Mouse (Mus musculus) intestine, embryonic 14.5 days (tissue): ENCODE results near the gene Neu1. TPM values are rescaled to one million over a fixed set of nuclear protein-coding genes. Genes with fewer than 3 reads are reported as not detected.
"Not testable (repeated sequence)": the region's sequence is repeated elsewhere in the genome, so short reads cannot be mapped to it uniquely, and the experiment has no call there.

Experiments used
- ATAC-seq: fragments of 200-750 bp; cut with Nextera tagmentation; replicated peaks from 2 replicates; pipeline ENCODE4 v1.8.0; 2017; ENCODE audit warnings: low read depth, moderate number of reproducible peaks, moderate TSS enrichment, moderate library complexity; ENCODE audit not compliant: low FRiP score, low TSS enrichment
- DNase-seq: peaks from one replicate; pipeline ENCODE4 v3.0.0-alpha.2; 2018; ENCODE audit warnings: low spot score
- H3K27ac ChIP-seq: fragments of 300-500 bp; sonication (generic); 2 replicates; pipeline ENCODE4 v1.5.1; 2014; ENCODE audit warnings: low read depth, mild to moderate bottlenecking, control low read depth
- H3K27me3 ChIP-seq: fragments of 300-500 bp; sonication (generic); replicated peaks from 2 replicates; pipeline ENCODE4 v1.6.1; 2014; ENCODE audit warnings: low read length, control low read depth; ENCODE audit not compliant: control insufficient read depth, insufficient read depth
- H3K36me3 ChIP-seq: fragments of 300-500 bp; sonication (generic); 2 replicates; pipeline ENCODE4 v1.6.1; 2014; ENCODE audit warnings: low read length, control low read depth; ENCODE audit not compliant: control insufficient read depth, insufficient read depth
- H3K4me1 ChIP-seq: fragments of 300-500 bp; sonication (generic); replicated peaks from 2 replicates; pipeline ENCODE4 v1.6.1; 2014; ENCODE audit warnings: low read length, control low read depth, mixed read lengths; ENCODE audit not compliant: control insufficient read depth, insufficient read depth
- H3K4me2 ChIP-seq: fragments of 300-500 bp; sonication (generic); 2 replicates; pipeline ENCODE4 v1.6.1; 2014; ENCODE audit warnings: low read length
- H3K4me3 ChIP-seq: fragments of 300-500 bp; sonication (generic); 2 replicates; pipeline ENCODE4 v1.5.1; 2014; ENCODE audit warnings: low read depth, low read length, control low read depth, mixed read lengths
- H3K9ac ChIP-seq: fragments of 300-500 bp; sonication (generic); 2 replicates; pipeline ENCODE4 v1.6.1; 2014; ENCODE audit warnings: mild to moderate bottlenecking, low read length
- H3K9me3 ChIP-seq: fragments of 300-500 bp; sonication (generic); 2 replicates; pipeline ENCODE4 v1.6.1; 2016; ENCODE audit warnings: low read length, control low read depth; ENCODE audit not compliant: control insufficient read depth
- WGBS: fragments of 180-500 bp; shearing (Covaris S2); extraction: QIAGEN DNeasy Blood & Tissue Kit; methylation state at CpG from one replicate; pipeline ENCODE4 v1.1.7; 2014; 5-methylcytosine and 5-hydroxymethylcytosine counted together
- polyA plus RNA-seq: library from polyadenylated mRNA; unstranded; fragments of >200 nt; fragmentation: Nextera tagmentation; extraction: Ambion mirVana; gene quantifications from 2 replicates; pipeline ENCODE4 v1.2.1, GENCODE M21; 2014

Neu1 gene
- polyA plus RNA-seq, 1 experiment from 2014 or later: 42.8 TPM

GRCm38 (mm10) chr17:34899053-34899889 is 31.8 kb upstream of the Neu1 start:
- ATAC-seq: peak; percentile 1; the same call in 1 of the 2 replicates
- WGBS: under 1% methylated on average over 39 of the region's 45 CpGs
- Histone ChIP-seq H3K4me2 (peak overlapping the region; percentile 83), H3K9me3 (no peaks in the 10 kb centered on the region), H3K4me1 (peaks cover 16% of the 10 kb centered on the region), H3K36me3 (peaks cover 35% of the 10 kb centered on the region), H3K27ac (peak overlapping the region; percentile 93), H3K4me3 (peak overlapping the region; percentile 95), H3K9ac (peak overlapping the region; percentile 92), H3K27me3 (no peaks in the 10 kb centered on the region)
- peak; percentile 83 for DNase-seq

- DNase-seq (no peak), ATAC-seq (no peak)
- no peaks in the 10 kb centered on the region for H3K9me3 ChIP-seq
- peak overlapping the region; percentile 95 for H3K4me3 ChIP-seq
- peak overlapping the region; percentile 92 for H3K9ac ChIP-seq
- peaks cover 41% of the 10 kb centered on the region for H3K36me3 ChIP-seq
- H3K27me3 ChIP-seq: no peaks in the 10 kb centered on the region
- peaks cover 16% of the 10 kb centered on the region for H3K4me1 ChIP-seq
- peak overlapping the region; percentile 93 for H3K27ac ChIP-seq
- peak overlapping the region; percentile 83 for H3K4me2 ChIP-seq
- 2% methylated on average over 5 of the region's 5 CpGs for WGBS
Measured at GRCm38 (mm10) chr17:34899890-34900243, 31.2 kb upstream of the Neu1 start.

- H3K36me3 ChIP-seq: peaks cover 50% of the 10 kb centered on the region
- not testable (repeated sequence) for H3K9me3 ChIP-seq, H3K4me2 ChIP-seq, H3K4me3 ChIP-seq, H3K27me3 ChIP-seq, ATAC-seq, H3K9ac ChIP-seq, H3K27ac ChIP-seq, DNase-seq, H3K4me1 ChIP-seq
Measured at GRCm38 (mm10) chr17:34900826-34901225, 30.2 kb upstream of the Neu1 start.

- not testable (repeated sequence) for H3K4me1 ChIP-seq, H3K27me3 ChIP-seq, H3K4me3 ChIP-seq, H3K4me2 ChIP-seq, H3K9ac ChIP-seq, ATAC-seq, DNase-seq, H3K9me3 ChIP-seq, H3K27ac ChIP-seq
- WGBS: 92% methylated on average over 9 of the region's 10 CpGs
- H3K36me3 ChIP-seq: peaks cover 58% of the 10 kb centered on the region
Measured at GRCm38 (mm10) chr17:34901948-34902347, 29.1 kb upstream of the Neu1 start.

- Histone ChIP-seq H3K4me1 (peaks cover 7% of the 10 kb centered on the region), H3K36me3 (peaks cover 67% of the 10 kb centered on the region), H3K9ac (no peak overlapping the region), H3K27me3 (no peaks in the 10 kb centered on the region), H3K4me3 (no peak overlapping the region), H3K27ac (no peak overlapping the region), H3K4me2 (no peak overlapping the region), H3K9me3 (no peaks in the 10 kb centered on the region)
- WGBS: 80% methylated on average over 9 of the region's 9 CpGs
- DNase-seq (no peak), ATAC-seq (no peak)
Measured at GRCm38 (mm10) chr17:34902895-34903294, 28.2 kb upstream of the Neu1 start.

- no peak overlapping the region for H3K9ac ChIP-seq
- H3K27me3 ChIP-seq: no peaks in the 10 kb centered on the region
- no peaks in the 10 kb centered on the region; the same call in 1 of the 2 replicates for H3K4me1 ChIP-seq
- H3K4me2 ChIP-seq: no peak overlapping the region
- no peak overlapping the region for H3K27ac ChIP-seq
- no peak; the same call in 1 of the 2 replicates for ATAC-seq
- H3K9me3 ChIP-seq: no peaks in the 10 kb centered on the region
- no peak for DNase-seq
- 78% methylated on average over 10 of the region's 10 CpGs for WGBS
- peaks cover 81% of the 10 kb centered on the region for H3K36me3 ChIP-seq
- H3K4me3 ChIP-seq: no peak overlapping the region
Measured at GRCm38 (mm10) chr17:34910982-34911381, 20.1 kb upstream of the Neu1 start.

- WGBS: 46% methylated on average over 5 of the region's 5 CpGs
- Histone ChIP-seq H3K36me3 (peaks cover 72% of the 10 kb centered on the region), H3K27ac (no peak overlapping the region), H3K4me1 (no peaks in the 10 kb centered on the region; the same call in 1 of the 2 replicates), H3K9me3 (no peaks in the 10 kb centered on the region), H3K4me2 (no peak overlapping the region), H3K27me3 (no peaks in the 10 kb centered on the region), H3K4me3 (no peak overlapping the region), H3K9ac (no peak overlapping the region)
- DNase-seq: peak; percentile 95
- peak; percentile 38 for ATAC-seq
Measured at GRCm38 (mm10) chr17:34911945-34912351, 19.1 kb upstream of the Neu1 start.

- DNase-seq (peak; percentile 71), ATAC-seq (no peak; the same call in 1 of the 2 replicates)
- 29% methylated on average over 18 of the region's 18 CpGs for WGBS
- Histone ChIP-seq H3K9me3 (no peaks in the 10 kb centered on the region), H3K4me3 (peak within 1 kb of the TSS; percentile 11), H3K27ac (peak within 1 kb of the TSS; percentile 43), H3K27me3 (no peaks in the 10 kb centered on the region), H3K9ac (peak within 1 kb of the TSS; percentile 25; the same call in 1 of the 2 replicates), H3K4me1 (no peaks in the 10 kb centered on the region; the same call in 1 of the 2 replicates), H3K4me2 (peak within 1 kb of the TSS; percentile 38), H3K36me3 (peaks cover 50% of the 10 kb centered on the region)
Measured at GRCm38 (mm10) chr17:34913930-34914665, 17.0 kb upstream of the Neu1 start, which contains the start of gene Slc44a4. TSS of gene Slc44a4 (plus strand) at chr17:34914466.
